Mouse (Mus musculus) heart, adult 9 months (tissue): Measurements from ENCODE around the gene Arih2.
A peak's percentile ranks its signal among the peaks of the same experiment; 100 is the strongest.
"Not testable (repeated sequence)": the region's sequence is repeated elsewhere in the genome, so short reads cannot be mapped to it uniquely, and the experiment has no call there.

Experiments
- DNase-seq, 2 experiments: peaks; one replicate each; pipeline ENCODE4 v3.0.0; 2022; ENCODE audit warnings: low spot score in 2 of 2

The Arih2 gene

DNA sequence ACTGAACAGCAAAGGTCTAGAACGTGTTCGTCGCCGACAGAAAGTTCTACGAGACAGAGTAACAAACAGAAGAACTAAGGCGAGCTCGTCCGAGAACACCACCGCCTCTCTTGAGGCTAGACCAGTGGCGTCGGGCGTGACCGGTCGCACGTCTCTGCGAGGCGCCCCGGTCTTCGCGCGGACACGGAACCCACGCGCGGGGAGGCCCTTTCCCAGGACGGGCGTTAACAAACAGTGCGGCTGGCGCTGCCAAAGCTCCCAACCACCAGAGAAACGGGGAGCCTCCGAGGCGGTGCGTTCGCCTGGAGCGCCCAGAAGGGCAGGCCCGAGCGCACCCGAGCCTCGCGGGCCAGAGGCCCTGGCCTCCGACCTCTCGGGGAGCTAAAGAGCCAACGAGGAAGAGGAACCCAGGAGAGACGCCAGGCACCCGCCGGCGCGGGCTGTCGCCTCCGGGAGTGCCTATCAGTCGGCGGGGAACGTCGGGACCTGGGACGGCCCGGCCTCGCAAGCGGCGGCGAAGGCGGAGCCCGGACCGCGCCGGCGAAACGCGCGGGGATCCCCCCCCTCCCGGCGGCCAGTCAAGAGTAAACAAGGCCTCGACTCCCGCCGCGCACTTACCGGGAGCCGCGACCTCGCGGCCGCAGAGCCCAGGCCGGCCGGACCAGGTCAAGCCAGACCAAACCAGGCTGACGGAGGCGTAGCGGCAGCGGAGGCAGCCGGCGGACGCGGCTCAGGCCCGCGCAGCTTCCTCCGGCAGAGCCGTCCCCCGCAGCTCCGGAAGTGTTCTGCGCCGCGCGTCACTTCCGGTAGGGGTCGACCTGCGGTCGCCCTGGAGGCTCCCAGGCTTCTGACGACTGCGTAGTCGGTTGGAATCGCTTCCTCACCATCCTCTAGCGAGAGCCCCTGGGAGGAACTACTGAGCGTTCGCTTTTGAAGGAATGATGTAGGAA, at the start of gene Arih2:
Gene Arih2 (minus strand): TSS at position 776 of the 950 bp plus-strand sequence.
- peak; percentile 92 to 93 for DNase-seq

- DNase-seq = no peak
Observed at GRCm38 (mm10) chr9:108694533-108694932, 45.3 kb upstream of the Arih2 start.

DNA sequence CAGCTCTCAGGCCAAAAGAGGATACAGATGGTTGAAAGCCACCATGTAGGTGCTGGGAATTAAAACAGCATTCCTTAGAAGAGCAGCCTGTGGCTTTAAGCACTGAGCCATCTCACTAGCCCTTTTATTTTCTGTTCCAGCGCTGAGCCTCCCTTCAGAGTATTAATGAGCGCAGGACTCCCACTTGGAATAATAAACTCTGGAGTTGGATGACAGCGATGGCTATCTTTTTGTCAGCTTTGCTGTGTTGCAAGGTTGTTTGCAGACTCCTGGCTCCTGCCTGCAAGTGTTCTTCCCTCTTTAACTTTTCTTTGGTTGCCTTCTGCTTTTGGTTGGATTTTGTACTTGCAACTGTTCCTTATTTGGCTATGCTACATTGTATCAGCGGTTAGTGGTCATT, 44.8 kb upstream of the Arih2 start:
- no peak for DNase-seq

DNA sequence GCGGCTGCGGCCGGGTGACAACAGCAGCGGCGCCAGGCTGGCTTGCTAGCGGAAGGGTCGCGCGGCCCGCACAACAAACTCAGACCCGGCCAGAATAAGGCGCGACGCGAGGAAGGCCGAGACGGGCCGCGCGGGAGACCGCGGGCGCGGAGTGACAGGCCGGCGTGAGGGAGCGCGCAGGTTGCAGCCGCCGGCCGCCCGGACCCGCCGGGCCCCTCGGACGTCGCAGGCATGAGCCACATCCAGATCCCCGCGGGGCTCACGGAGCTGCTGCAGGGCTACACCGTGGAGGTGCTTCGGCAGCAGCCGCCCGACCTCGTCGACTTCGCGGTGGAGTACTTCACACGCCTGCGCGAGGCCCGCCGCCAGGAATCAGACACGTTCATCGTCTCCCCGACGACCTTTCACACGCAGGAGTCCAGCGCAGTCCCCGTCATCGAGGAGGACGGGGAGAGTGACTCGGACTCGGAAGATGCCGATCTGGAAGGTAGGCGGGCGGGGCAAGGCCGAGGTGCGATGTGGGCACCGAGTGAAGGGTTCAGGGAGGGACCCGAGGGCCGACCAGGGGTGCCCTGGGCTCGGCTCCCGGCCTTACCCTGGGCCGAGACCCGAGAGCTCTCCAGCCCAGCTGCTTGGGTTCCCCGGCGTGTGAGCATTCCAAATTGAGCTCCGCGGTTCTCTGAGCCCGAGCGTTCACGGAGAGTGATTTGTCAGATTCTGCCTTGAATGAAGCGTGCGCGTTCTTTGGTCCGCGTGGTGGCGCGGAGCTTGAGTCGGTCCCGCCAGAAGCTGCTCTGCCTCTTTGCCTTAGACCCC, 43.2 kb upstream of the Arih2 start:
- peak; percentile 38 to 42 for DNase-seq

- peak; percentile 89 to 90 for DNase-seq
Observed at GRCm38 (mm10) chr9:108691846-108692225, 42.6 kb upstream of the Arih2 start.

- DNase-seq = peak; percentile 14 to 15
Observed at GRCm38 (mm10) chr9:108691371-108691770, 42.2 kb upstream of the Arih2 start.

DNA sequence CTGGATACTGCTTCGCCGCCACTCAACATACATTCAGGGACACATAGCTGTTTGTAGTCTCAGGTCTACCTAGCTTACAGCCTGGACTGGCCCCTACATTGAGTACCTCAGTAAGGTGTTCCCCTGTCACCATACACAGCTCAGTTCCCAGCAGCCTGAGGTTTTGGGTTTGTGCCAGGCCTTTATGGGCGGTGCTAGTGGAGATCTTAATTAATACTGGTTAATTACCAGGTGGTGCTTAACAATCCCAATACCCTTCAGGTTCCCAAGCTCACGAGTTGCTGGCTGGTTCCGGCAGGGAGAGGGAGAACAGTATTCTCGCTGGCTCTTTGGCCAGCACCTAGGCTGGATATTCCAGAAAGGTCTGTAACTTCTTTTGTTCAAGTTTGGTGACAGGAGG, 41.7 kb upstream of the Arih2 start:
- no peak for DNase-seq

DNA sequence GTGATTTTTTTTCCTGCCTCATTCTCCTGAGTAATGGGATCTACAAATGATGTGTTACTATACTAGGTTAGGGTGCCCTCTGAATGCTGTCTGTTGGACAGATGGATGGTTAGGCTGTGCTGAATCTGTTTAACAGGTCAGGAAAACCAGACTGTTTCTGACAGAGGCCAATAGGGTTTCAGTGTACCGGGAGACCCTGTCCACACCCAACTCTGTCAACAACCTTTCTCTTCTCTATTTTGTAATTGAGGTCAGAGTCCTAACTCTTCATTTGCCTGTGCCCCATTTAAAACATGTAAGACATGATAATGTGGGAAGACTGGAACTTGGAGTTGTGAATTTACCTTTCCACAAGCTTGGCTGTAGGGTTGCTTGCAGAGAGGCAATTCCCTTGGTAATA, 40.8 kb upstream of the Arih2 start:
- no peak for DNase-seq

- no peak for DNase-seq
Observed at GRCm38 (mm10) chr9:108689106-108689505, 39.9 kb upstream of the Arih2 start, which contains the start of gene Prkar2a. TSS of gene Prkar2a (plus strand) at chr9:108689314.

- DNase-seq = no peak
Observed at GRCm38 (mm10) chr9:108688451-108688850, 39.3 kb upstream of the Arih2 start.

GRCm38 (mm10) chr9:108687686-108688085, 38.5 kb upstream of the Arih2 start:
- DNase-seq = no peak

GRCm38 (mm10) chr9:108687181-108687580, 38.0 kb upstream of the Arih2 start:
- DNase-seq = no peak

- DNase-seq = no peak
Observed at GRCm38 (mm10) chr9:108686475-108686887, 37.3 kb upstream of the Arih2 start.

DNA sequence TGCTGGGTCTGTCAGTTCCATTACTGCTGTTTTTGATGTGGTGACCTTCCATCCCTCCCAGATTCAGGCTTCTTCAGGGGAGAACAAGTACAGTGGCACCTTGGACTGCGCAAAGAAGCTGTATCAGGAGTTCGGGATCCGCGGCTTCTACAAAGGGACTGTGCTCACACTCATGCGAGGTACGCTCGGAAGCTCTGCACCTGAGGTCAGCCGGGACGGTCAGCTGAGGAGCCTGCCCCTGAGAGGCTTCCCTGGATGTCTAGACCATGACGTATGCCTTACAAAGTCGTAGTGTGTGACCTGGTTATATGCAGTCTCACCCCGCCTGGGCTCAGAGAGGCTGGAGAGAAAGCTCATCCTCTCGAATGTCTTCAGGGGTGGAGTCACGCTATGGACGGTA, 30.8 kb upstream of the Arih2 start:
- no peak for DNase-seq

GRCm38 (mm10) chr9:108673151-108673550, 24.0 kb upstream of the Arih2 start:
- DNase-seq = no peak

DNA sequence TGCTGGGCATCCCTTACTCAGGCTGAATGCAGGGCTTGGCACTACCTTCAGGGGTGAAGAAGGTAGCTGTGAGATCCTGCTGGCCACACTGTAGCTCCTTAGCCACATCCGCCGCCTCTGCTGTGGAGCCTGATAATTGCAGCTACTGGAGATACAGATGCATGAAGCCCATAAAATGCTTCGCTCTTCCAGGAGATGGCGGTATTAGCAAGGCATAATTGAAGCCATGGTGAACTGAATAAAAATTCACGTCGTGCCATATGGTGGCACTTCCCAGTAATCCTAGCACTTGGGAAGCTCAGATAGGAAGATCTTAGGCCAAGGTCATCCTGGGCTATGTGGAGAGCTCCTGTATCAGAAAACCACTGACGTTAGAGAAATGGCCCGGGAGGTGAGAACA, 20.7 kb upstream of the Arih2 start:
- DNase-seq = no peak

DNA sequence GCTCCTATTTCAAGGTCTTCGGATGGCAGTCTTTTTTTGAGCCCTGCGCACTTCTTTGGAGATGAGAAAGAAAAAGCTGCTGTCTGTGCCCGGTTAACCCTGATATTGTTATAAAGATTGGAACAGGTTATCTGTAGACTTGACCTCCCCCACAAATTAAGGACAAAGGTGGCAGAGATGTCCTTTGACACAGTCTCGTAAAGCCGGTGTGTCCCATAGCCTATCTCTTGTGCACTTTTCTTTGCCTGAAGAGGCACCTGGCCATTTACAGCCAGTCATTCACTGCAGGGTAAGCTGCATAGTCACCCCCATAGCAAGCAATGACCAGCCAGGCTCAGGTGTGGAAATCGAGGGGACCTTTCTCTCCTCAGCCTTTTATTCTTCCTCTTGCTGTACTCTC, 13.5 kb upstream of the Arih2 start:
- no peak for DNase-seq

DNA sequence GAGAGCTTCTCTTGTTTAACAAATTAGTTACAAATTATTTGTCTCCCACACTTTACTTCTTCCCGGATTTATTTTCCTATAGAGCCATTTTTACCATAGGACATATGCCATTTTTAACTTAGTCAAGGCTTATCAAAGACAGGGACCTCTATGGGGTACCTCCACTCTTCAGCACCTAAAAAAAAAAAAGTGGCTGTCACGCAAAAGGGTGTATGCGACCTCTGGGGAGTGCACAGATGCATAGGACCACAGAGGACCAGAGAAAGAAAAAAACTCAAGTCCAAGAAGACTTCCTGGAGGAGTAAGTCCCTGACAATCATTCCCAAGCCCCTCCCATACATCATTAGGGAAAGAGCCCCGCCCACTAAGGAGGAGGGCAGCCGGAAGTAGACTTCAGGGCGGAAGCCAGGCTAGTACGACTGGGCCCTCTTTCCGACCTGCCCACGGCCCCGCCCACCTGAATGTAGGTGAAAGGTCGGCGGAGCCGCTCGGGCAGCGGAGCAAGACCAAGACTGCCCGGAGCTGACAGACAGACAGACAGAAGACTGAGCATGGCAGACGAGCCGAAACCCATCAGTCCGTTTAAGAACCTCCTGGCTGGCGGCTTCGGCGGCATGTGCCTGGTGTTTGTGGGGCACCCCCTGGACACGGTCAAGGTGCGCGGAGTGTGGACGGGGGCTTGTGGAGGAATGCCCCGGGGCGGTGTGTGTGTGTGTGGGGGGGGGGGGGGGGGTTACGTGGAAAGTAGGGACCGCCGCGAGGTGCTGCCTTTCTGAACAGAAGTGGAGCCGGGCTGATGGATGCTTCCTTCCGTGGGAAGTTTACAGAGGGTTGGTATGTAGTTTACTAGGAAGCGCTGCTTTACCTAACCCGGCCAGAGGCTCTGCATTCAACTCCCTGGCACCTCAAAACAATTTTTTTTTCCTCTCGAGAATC, 12.8 kb upstream of the Arih2 start, which contains the start of gene Slc25a20:
Gene Slc25a20 (plus strand): TSS at position 412 of the 936 bp plus-strand sequence.
- peak; percentile 83 for DNase-seq

DNA sequence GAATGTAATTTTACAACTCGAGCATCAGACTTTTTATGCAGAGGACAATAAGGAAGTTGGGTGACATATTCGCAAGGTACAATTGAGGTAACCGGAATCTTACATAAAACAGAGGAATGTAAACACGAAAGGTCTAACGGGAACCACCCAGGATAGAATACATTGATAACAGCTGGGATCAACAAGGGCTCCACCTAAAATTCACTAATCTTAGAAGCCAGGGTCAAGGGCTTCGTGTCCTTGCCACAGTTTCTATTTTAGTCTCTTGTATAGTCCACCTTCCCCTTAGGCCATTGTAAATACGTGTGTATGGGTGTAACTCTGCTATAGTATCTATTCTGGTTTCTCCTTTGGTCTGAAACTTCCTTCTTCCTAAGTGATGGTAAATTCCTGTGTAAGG, 6.7 kb upstream of the Arih2 start:
- DNase-seq = not testable (repeated sequence)

DNA sequence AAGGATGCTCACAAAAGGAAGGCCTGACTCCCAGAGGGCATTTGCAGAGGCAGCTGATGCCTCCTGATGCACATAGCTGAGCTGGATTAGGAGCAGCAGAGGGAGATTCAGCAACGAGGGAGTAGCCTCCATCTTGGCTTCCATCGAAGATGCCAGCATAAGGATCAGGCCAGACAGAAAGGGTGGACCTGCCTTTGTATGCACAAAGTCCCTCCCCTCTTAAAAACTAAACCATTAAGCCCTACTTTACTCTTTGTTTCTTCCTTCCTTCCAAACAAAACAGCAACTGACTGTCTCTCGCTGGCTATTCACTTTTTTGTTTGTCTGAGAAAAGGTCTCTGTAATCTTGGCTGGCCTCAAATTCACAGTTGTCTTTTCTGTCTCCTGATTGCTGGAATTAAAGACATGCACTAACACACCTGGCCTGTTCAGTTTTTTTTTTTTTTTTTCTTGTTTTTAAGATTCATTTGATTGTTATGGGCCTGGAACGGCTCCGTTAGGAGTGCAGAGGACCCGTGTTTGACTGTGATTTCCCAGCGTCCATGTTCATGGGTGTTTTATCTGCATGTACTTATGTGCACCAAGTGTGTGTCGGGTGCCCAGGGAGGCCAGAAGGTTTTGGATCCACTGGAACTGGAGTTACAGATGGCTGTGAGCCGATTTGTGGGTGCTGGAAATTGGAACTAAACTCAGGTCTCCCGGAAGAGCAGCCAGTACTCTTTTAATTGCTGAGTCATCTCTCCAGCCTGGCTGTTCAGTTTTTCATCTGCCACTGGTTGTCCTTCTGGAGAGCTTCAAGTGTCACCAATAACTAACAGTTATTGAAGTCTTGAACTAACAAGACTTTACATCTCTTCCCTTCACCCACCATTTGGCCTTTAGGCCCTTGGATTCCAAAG, 5.6 kb upstream of the Arih2 start:
- no peak for DNase-seq
